Mouse (Mus musculus): ENCODE measurements at regions not wholly inside any gene's neighbourhood (a gene's known extent, or its start where the extent isn't known, plus 50 kb on each side); places are given as distances from the start of the nearest gene placed in this dataset.
A peak's percentile ranks its signal among the peaks of the same experiment; 100 is the strongest.
"Not testable (repeated sequence)": the region's sequence is repeated elsewhere in the genome, so short reads cannot be mapped to it uniquely, and the experiment has no call there.

- peak; percentile 9 for DNase-seq
Measured at GRCm38 (mm10) chr4:61998366-61998765, 55.6 kb downstream of the Mup20 start.

GRCm38 (mm10) chr4:61989941-61990340 is 64.0 kb downstream of the Mup20 start:
- DNase-seq: not testable (repeated sequence)

DNA sequence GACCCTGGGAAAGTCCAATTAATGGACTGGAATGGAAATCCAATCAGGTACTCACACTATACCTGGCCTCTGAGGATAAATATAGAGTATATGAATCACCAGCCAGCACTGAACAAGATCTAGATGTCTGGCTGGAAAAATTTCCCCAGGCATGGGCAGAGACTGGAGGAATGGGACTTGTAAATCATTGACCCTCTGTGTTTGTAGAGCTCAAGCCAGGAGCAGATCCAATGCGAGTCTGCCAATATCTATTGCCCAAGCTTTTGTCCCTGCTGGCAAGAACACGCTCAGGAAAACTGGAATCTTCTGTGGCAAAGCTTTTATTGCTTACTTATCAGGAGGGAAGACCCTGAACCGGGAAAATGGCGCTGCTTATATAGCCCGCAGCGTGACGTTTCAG is 77.8 kb downstream of the Mup20 start:
- DNase-seq: no peak

DNA sequence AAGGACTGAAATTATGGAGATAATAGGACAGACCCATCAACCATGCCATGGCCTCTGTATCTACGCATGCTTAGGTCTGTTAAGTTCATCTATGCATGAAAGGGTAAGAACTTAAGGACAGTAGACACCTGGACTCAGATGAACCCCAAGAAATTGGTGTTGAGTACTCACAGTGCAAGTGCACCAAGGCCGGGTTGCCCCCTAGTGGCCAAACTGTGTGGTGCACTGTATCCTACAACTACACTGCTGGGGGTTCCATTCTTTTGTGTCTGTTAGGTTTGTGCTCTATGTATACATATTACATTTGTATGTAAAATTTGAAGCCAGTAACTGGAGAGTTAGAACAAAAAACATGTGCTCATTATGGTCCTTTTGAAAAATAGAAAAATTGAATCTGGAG is 80.7 kb downstream of the Mup20 start:
- peak; percentile 23 for DNase-seq

DNA sequence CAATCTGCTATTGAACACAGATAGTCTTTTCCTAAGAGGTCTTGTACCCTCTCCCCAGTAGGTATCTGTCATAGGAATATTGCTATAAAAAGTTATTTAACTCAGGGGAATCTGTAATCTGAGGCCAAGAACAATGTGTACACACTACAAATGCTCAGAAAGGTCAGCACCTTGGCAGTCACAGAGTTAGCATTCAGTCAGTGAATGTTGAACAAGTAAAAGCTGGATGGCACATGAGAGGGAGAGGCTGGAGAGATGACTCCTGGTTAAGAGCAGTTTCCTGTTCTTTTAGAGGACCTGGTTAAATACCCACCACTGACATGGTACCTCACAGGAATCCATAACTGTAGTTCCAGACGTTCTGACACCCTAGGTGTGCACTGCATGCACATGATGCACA is 84.3 kb downstream of the Mup20 start:
- no peak for DNase-seq

DNA sequence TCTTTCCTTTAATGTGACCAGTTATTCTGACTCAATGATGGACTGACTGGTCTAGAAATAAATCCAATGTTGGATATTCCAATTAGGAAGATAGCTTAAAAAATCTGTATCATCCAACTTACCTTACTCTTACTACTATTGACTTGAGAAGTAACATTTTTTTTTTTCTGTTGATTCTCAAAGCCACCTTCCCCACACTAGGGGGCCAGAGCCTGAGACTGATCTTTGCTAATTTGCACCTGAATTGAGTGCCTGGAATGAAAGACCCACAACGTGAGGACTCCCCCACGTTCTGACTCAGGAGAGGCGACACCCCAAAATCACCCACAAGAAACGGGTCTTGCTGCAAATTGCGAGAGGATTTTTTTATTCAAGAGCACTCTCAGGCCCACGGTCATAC is 86.3 kb downstream of the Mup20 start:
- not testable (repeated sequence) for DNase-seq

GRCm38 (mm10) chr4:61962315-61962714 is 91.6 kb downstream of the Mup20 start:
- no peak for DNase-seq
